Mouse (Mus musculus): ENCODE measurements around the gene Rbfox1. TPM values are rescaled to one million over a fixed set of nuclear protein-coding genes. Genes with fewer than 3 reads are reported as not detected.

The Rbfox1 gene
- polyA plus RNA-seq, 1 experiment, result not detected

- no peak overlapping the region for H3K27ac ChIP-seq (ENCODE audit: insufficient read depth, low read depth, low read length)
- H3K4me1 ChIP-seq (ENCODE audit: control insufficient read depth, insufficient read depth, low read length), result no peaks in the 10 kb centered on the region
- H3K4me3 ChIP-seq (ENCODE audit: insufficient read depth, low read depth, low read length), result no peak overlapping the region
- no peak for TF ChIP-seq POLR2A (IDR thresholded peaks at IDR 0.05; ENCODE audit: insufficient read depth, low read depth, low read length)
- no peak for TF ChIP-seq CTCF (IDR thresholded peaks at IDR 0.05; ENCODE audit: insufficient read depth, low read depth, low read length)
- WGBS, result 96% methylated on average over 22 of the region's 22 CpGs
These were observed 237.7 kb downstream of the Rbfox1 start for GRCm38 (mm10) chr16:6122859-6123258.

- TF ChIP-seq POLR2A (IDR thresholded peaks at IDR 0.05; ENCODE audit: insufficient read depth, low read depth, low read length), result no peak
- H3K4me1 ChIP-seq (ENCODE audit: control insufficient read depth, insufficient read depth, low read length), result no peaks in the 10 kb centered on the region
- 76% methylated on average over 5 of the region's 5 CpGs for WGBS
- no peak overlapping the region for H3K27ac ChIP-seq (ENCODE audit: insufficient read depth, low read depth, low read length)
- H3K4me3 ChIP-seq (ENCODE audit: insufficient read depth, low read depth, low read length), result no peak overlapping the region
These were observed 243.2 kb downstream of the Rbfox1 start for GRCm38 (mm10) chr16:6128314-6128713.

- H3K4me1 ChIP-seq (ENCODE audit: control insufficient read depth, insufficient read depth, low read length), result peaks cover 3% of the 10 kb centered on the region; the same call in 1 of the 2 replicates
- no peak for TF ChIP-seq POLR2A (IDR thresholded peaks at IDR 0.05; ENCODE audit: insufficient read depth, low read depth, low read length)
- no peak for TF ChIP-seq CTCF (IDR thresholded peaks at IDR 0.05; ENCODE audit: insufficient read depth, low read depth, low read length)
- no peak overlapping the region for H3K4me3 ChIP-seq (ENCODE audit: insufficient read depth, low read depth, low read length)
- H3K27ac ChIP-seq (ENCODE audit: insufficient read depth, low read depth, low read length), result no peak overlapping the region
- 48% methylated on average over 7 of the region's 7 CpGs for WGBS
These were observed 249.9 kb downstream of the Rbfox1 start for GRCm38 (mm10) chr16:6135016-6135415.

- H3K4me1 ChIP-seq (ENCODE audit: control insufficient read depth, insufficient read depth, low read length), result peaks cover 3% of the 10 kb centered on the region; the same call in 1 of the 2 replicates
- H3K4me3 ChIP-seq (ENCODE audit: insufficient read depth, low read depth, low read length), result no peak overlapping the region
- 90% methylated on average over 1 of the region's 1 CpGs for WGBS
- no peak overlapping the region for H3K27ac ChIP-seq (ENCODE audit: insufficient read depth, low read depth, low read length)
- TF ChIP-seq POLR2A (IDR thresholded peaks at IDR 0.05; ENCODE audit: insufficient read depth, low read depth, low read length), result no peak
These were observed 254.3 kb downstream of the Rbfox1 start for GRCm38 (mm10) chr16:6139432-6139831.

- TF ChIP-seq POLR2A (IDR thresholded peaks at IDR 0.05; ENCODE audit: insufficient read depth, low read depth, low read length) (no peak), CTCF (IDR thresholded peaks at IDR 0.05; ENCODE audit: insufficient read depth, low read depth, low read length) (no peak)
- no peak overlapping the region for H3K27ac ChIP-seq (ENCODE audit: insufficient read depth, low read depth, low read length)
- H3K4me3 ChIP-seq (ENCODE audit: insufficient read depth, low read depth, low read length), result no peak overlapping the region
- WGBS, result 37% methylated on average over 7 of the region's 7 CpGs
- peaks cover 6% of the 10 kb centered on the region for H3K4me1 ChIP-seq (ENCODE audit: control insufficient read depth, insufficient read depth, low read length)
These were observed 262.8 kb downstream of the Rbfox1 start for GRCm38 (mm10) chr16:6147957-6148356.

GRCm38 (mm10) chr16:6149345-6149744 is 264.2 kb downstream of the Rbfox1 start:
- TF ChIP-seq CTCF (IDR thresholded peaks at IDR 0.05; ENCODE audit: insufficient read depth, low read depth, low read length) (no peak), POLR2A (IDR thresholded peaks at IDR 0.05; ENCODE audit: insufficient read depth, low read depth, low read length) (no peak)
- H3K4me1 ChIP-seq (ENCODE audit: control insufficient read depth, insufficient read depth, low read length), result peaks cover 6% of the 10 kb centered on the region
- WGBS, result 36% methylated on average over 4 of the region's 4 CpGs

GRCm38 (mm10) chr16:6155556-6155955 is 270.4 kb downstream of the Rbfox1 start:
- no peak overlapping the region for H3K27ac ChIP-seq (ENCODE audit: insufficient read depth, low read depth, low read length)
- WGBS, result 85% methylated on average over 2 of the region's 2 CpGs
- H3K4me1 ChIP-seq (ENCODE audit: control insufficient read depth, insufficient read depth, low read length), result no peaks in the 10 kb centered on the region
- TF ChIP-seq POLR2A (IDR thresholded peaks at IDR 0.05; ENCODE audit: insufficient read depth, low read depth, low read length), result no peak
- no peak for TF ChIP-seq CTCF (IDR thresholded peaks at IDR 0.05; ENCODE audit: insufficient read depth, low read depth, low read length)
- H3K4me3 ChIP-seq (ENCODE audit: insufficient read depth, low read depth, low read length), result no peak overlapping the region

More at GRCm38 (mm10) chr16:6149345-6149744, 264.2 kb downstream of the Rbfox1 start:
- no peak overlapping the region for H3K27ac ChIP-seq (ENCODE audit: insufficient read depth, low read depth, low read length)
- no peak overlapping the region for H3K4me3 ChIP-seq (ENCODE audit: insufficient read depth, low read depth, low read length)

GRCm38 (mm10) chr16:6164476-6164875 is 279.3 kb downstream of the Rbfox1 start:
- H3K4me1 ChIP-seq (ENCODE audit: control insufficient read depth, insufficient read depth, low read length), result no peaks in the 10 kb centered on the region
- no peak overlapping the region for H3K4me3 ChIP-seq (ENCODE audit: insufficient read depth, low read depth, low read length)
- H3K27ac ChIP-seq (ENCODE audit: insufficient read depth, low read depth, low read length), result no peak overlapping the region
- 78% methylated on average over 4 of the region's 4 CpGs for WGBS
- no peak for TF ChIP-seq POLR2A (IDR thresholded peaks at IDR 0.05; ENCODE audit: insufficient read depth, low read depth, low read length)

- TF ChIP-seq CTCF (IDR thresholded peaks at IDR 0.05; ENCODE audit: insufficient read depth, low read depth, low read length) (no peak), POLR2A (IDR thresholded peaks at IDR 0.05; ENCODE audit: insufficient read depth, low read depth, low read length) (no peak)
- H3K4me1 ChIP-seq (ENCODE audit: control insufficient read depth, insufficient read depth, low read length), result no peaks in the 10 kb centered on the region
- no peak overlapping the region for H3K4me3 ChIP-seq (ENCODE audit: insufficient read depth, low read depth, low read length)
- no peak overlapping the region for H3K27ac ChIP-seq (ENCODE audit: insufficient read depth, low read depth, low read length)
- WGBS, result 96% methylated on average over 5 of the region's 5 CpGs
These were observed 284.2 kb downstream of the Rbfox1 start for GRCm38 (mm10) chr16:6169346-6169745.

- no peaks in the 10 kb centered on the region for H3K4me1 ChIP-seq (ENCODE audit: control insufficient read depth, insufficient read depth, low read length)
- H3K27ac ChIP-seq (ENCODE audit: insufficient read depth, low read depth, low read length), result no peak overlapping the region
- H3K4me3 ChIP-seq (ENCODE audit: insufficient read depth, low read depth, low read length), result no peak overlapping the region
- TF ChIP-seq CTCF (IDR thresholded peaks at IDR 0.05; ENCODE audit: insufficient read depth, low read depth, low read length) (no peak), POLR2A (IDR thresholded peaks at IDR 0.05; ENCODE audit: insufficient read depth, low read depth, low read length) (no peak)
- whole genome bisulfite sequencing, result 94% methylated on average over 9 of the region's 9 CpGs
These were observed 295.7 kb downstream of the Rbfox1 start for GRCm38 (mm10) chr16:6180819-6181218.

Measured in olfactory bulb, adult 2 months (tissue).